Mouse (Mus musculus) G1E (cell line): Measurements from ENCODE around the gene Dnah14. TPM values are rescaled to one million over a fixed set of nuclear protein-coding genes. Genes with fewer than 3 reads are reported as not detected.

Experiments used
- ATAC-seq: 2 replicates; pipeline ENCODE4 v1.8.0; 2016; ENCODE audit warnings: mild to moderate bottlenecking; ENCODE audit not compliant: insufficient number of reproducible peaks, poor library complexity, low FRiP score, severe bottlenecking; ENCODE audit errors: extremely low read depth
- DNase-seq: peaks from one replicate; pipeline ENCODE4 v3.0.0; 2012; ENCODE audit warnings: low spot score
- H3K27me3 ChIP-seq: 2 replicates; pipeline ENCODE4 v1.6.1; 2012; ENCODE audit warnings: mild to moderate bottlenecking, low read length, inconsistent platforms; ENCODE audit not compliant: insufficient read depth
- H3K36me3 ChIP-seq: replicated peaks from 2 replicates; pipeline ENCODE3; 2012; ENCODE audit warnings: mild to moderate bottlenecking, inconsistent platforms
- H3K4me1 ChIP-seq: 2 replicates; pipeline ENCODE4 v1.6.1; 2012; ENCODE audit warnings: low read depth, low read length, inconsistent platforms, mixed read lengths; ENCODE audit not compliant: insufficient read depth
- H3K4me3 ChIP-seq: 2 replicates; pipeline ENCODE4 v1.5.1; 2012; ENCODE audit warnings: low read depth, mild to moderate bottlenecking, inconsistent platforms, low read length, moderate library complexity, mixed read lengths
- H3K9me3 ChIP-seq: replicated peaks from 2 replicates; pipeline ENCODE4 v1.6.1; 2012; ENCODE audit warnings: inconsistent platforms
- CTCF ChIP-seq: IDR thresholded peaks from 2 replicates; pipeline ENCODE4 v1.5.1; 2012; ENCODE audit warnings: low read depth, low read length, inconsistent platforms, mixed read lengths
- GATA1 ChIP-seq: IDR thresholded peaks from 2 replicates; pipeline ENCODE4 v1.6.1; 2012; ENCODE audit warnings: borderline replicate concordance, low read length, inconsistent platforms, mixed read lengths
- GATA2 ChIP-seq: IDR thresholded peaks from 2 replicates; pipeline ENCODE4 v1.6.1; 2012; ENCODE audit warnings: low read depth, low read length, inconsistent platforms, borderline replicate concordance
- POLR2AphosphoS5 ChIP-seq: IDR thresholded peaks from 2 replicates; pipeline ENCODE4 v1.6.1; 2012; ENCODE audit warnings: low read depth, low read length, inconsistent platforms; ENCODE audit not compliant: insufficient replicate concordance
- TAL1 ChIP-seq: conservative IDR thresholded peaks from 2 replicates; pipeline ENCODE4 v1.6.1; 2012; ENCODE audit warnings: low read depth, low read length, inconsistent platforms, mixed read lengths
- polyA plus RNA-seq: library from polyadenylated mRNA; stranded (reverse); fragments of >175 nt; gene quantifications from 2 replicates; pipeline ENCODE4 v1.2.3, GENCODE M21; 2012
- total RNA-seq, 2 experiments: library from RNA; stranded (forward) in 1 of 2; stranded (reverse) in 1 of 2; fragments of 200-1000 nt in 1 of 2; fragments of >200 nt in 1 of 2; fragmentation: Nextera tagmentation in 1 of 2; gene quantifications; 2 replicates each; pipeline ENCODE4 v1.2.3; 2014 to 2017

Gene Dnah14
- total and polyA plus RNA-seq, 3 experiments, result 1.3 TPM; not detected in 2

- ATAC-seq, result no peak
- TF ChIP-seq GATA2 (no peak), CTCF (no peak), POLR2AphosphoS5 (no peak)
- H3K27me3 ChIP-seq, result peaks cover 3% of the 10 kb centered on the region; the same call in 1 of the 2 replicates
- H3K9me3 ChIP-seq, result no peaks in the 10 kb centered on the region
- no peaks in the 10 kb centered on the region for H3K4me1 ChIP-seq
- H3K4me3 ChIP-seq, result no peak overlapping the region
- no peak for DNase-seq
- no peaks in the 10 kb centered on the region for H3K36me3 ChIP-seq
These were observed 217.2 kb downstream of the Dnah14 start for GRCm38 (mm10) chr1:181793541-181793940.

- Histone ChIP-seq H3K36me3 (no peaks in the 10 kb centered on the region), H3K4me1 (no peaks in the 10 kb centered on the region), H3K4me3 (no peak overlapping the region), H3K27me3 (peaks cover 14% of the 10 kb centered on the region), H3K9me3 (no peaks in the 10 kb centered on the region)
- ATAC-seq (no peak), DNase-seq (no peak)
- TF ChIP-seq POLR2AphosphoS5 (no peak), CTCF (no peak), GATA1 (no peak), GATA2 (no peak), TAL1 (no peak)
These were observed 223.6 kb downstream of the Dnah14 start for GRCm38 (mm10) chr1:181799911-181800310.

GRCm38 (mm10) chr1:181800667-181801066 lies 224.3 kb downstream of the Dnah14 start:
- ATAC-seq (no peak), DNase-seq (no peak)
- Histone ChIP-seq H3K27me3 (peaks cover 21% of the 10 kb centered on the region), H3K9me3 (no peaks in the 10 kb centered on the region), H3K4me3 (no peak overlapping the region), H3K36me3 (no peaks in the 10 kb centered on the region), H3K4me1 (no peaks in the 10 kb centered on the region)
- TF ChIP-seq POLR2AphosphoS5 (no peak), CTCF (no peak), GATA1 (no peak), GATA2 (no peak), TAL1 (no peak)

- H3K4me3 ChIP-seq, result no peak overlapping the region
- no peaks in the 10 kb centered on the region for H3K9me3 ChIP-seq
- ATAC-seq, result no peak
- peaks cover 10% of the 10 kb centered on the region for H3K27me3 ChIP-seq
- peaks cover 42% of the 10 kb centered on the region for H3K36me3 ChIP-seq
- no peak for DNase-seq
- TF ChIP-seq POLR2AphosphoS5 (no peak; the same call in 1 of the 2 replicates), TAL1 (no peak), GATA2 (no peak), GATA1 (no peak), CTCF (no peak)
- H3K4me1 ChIP-seq, result 0 out of 2 replicates have a peak, but pooled peaks cover under 1% of the 10 kb centered on the region
These were observed 235.3 kb downstream of the Dnah14 start for GRCm38 (mm10) chr1:181811481-181812223.

- no peaks in the 10 kb centered on the region for H3K9me3 ChIP-seq
- no peak for DNase-seq
- H3K27me3 ChIP-seq, result no peaks in the 10 kb centered on the region
- H3K4me1 ChIP-seq, result peaks cover 4% of the 10 kb centered on the region; the same call in 1 of the 2 replicates
- no peak overlapping the region for H3K4me3 ChIP-seq
- peaks cover 96% of the 10 kb centered on the region for H3K36me3 ChIP-seq
- no peak for TF ChIP-seq CTCF
- no peak for TF ChIP-seq TAL1
- no peak for TF ChIP-seq POLR2AphosphoS5
- TF ChIP-seq GATA1, result no peak
- no peak for TF ChIP-seq GATA2
- ATAC-seq, result no peak
These were observed 250.4 kb downstream of the Dnah14 start for GRCm38 (mm10) chr1:181826716-181827115.

- H3K27me3 ChIP-seq, result no peaks in the 10 kb centered on the region
- no peak overlapping the region for H3K4me3 ChIP-seq
- TF ChIP-seq CTCF (no peak), GATA2 (no peak), POLR2AphosphoS5 (no peak), GATA1 (no peak), TAL1 (no peak)
- peaks cover 96% of the 10 kb centered on the region for H3K36me3 ChIP-seq
- H3K9me3 ChIP-seq, result no peaks in the 10 kb centered on the region
- H3K4me1 ChIP-seq, result peaks cover 5% of the 10 kb centered on the region; the same call in 1 of the 2 replicates
- no peak for ATAC-seq
- no peak for DNase-seq
These were observed 252.0 kb downstream of the Dnah14 start for GRCm38 (mm10) chr1:181828365-181828764.
